Mouse (Mus musculus) hindbrain, embryonic 11.5 days (tissue): ENCODE results near the gene Fndc9. TPM values are rescaled to one million over a fixed set of nuclear protein-coding genes. Genes with fewer than 3 reads are reported as not detected.
A peak's percentile ranks its signal among the peaks of the same experiment; 100 is the strongest.

Source experiments
- ATAC-seq: fragments of 200-750 bp; cut with Nextera tagmentation; 2 replicates; pipeline ENCODE4 v1.8.0; 2017; ENCODE audit warnings: mild to moderate bottlenecking, moderate TSS enrichment, moderate library complexity; ENCODE audit not compliant: low FRiP score
- DNase-seq: peaks from one replicate; pipeline ENCODE4 v3.0.0-alpha.2; 2015; ENCODE audit warnings: low spot score
- H3K27ac ChIP-seq: fragments of 300-500 bp; sonication (generic); 2 replicates; pipeline ENCODE4 v1.5.1; 2014; ENCODE audit warnings: mild to moderate bottlenecking, low read depth, low read length
- H3K27me3 ChIP-seq: fragments of 300-500 bp; sonication (generic); 2 replicates; pipeline ENCODE4 v1.6.1; 2014; ENCODE audit warnings: mild to moderate bottlenecking, low read length, moderate library complexity, mixed read lengths; ENCODE audit not compliant: control insufficient read depth, insufficient read depth
- H3K36me3 ChIP-seq: fragments of 300-500 bp; sonication (generic); 2 replicates; pipeline ENCODE4 v1.6.1; 2014; ENCODE audit warnings: mild to moderate bottlenecking, low read length, moderate library complexity, mixed read lengths; ENCODE audit not compliant: control insufficient read depth, insufficient read depth
- H3K4me1 ChIP-seq: fragments of 300-500 bp; sonication (generic); replicated peaks from 2 replicates; pipeline ENCODE4 v1.6.1; 2014; ENCODE audit warnings: low read length, mixed read lengths; ENCODE audit not compliant: control insufficient read depth, insufficient read depth
- H3K4me2 ChIP-seq: fragments of 300-500 bp; sonication (generic); replicated peaks from 2 replicates; pipeline ENCODE4 v1.6.1; 2014; ENCODE audit warnings: mild to moderate bottlenecking, low read depth, low read length
- H3K4me3 ChIP-seq: fragments of 300-500 bp; sonication (generic); 2 replicates; pipeline ENCODE4 v1.5.1; 2014; ENCODE audit warnings: low read depth, low read length
- H3K9ac ChIP-seq: fragments of 300-500 bp; sonication (generic); 2 replicates; pipeline ENCODE4 v1.6.1; 2014; ENCODE audit warnings: low read depth, low read length
- H3K9me3 ChIP-seq: fragments of 300-500 bp; sonication (generic); 2 replicates; pipeline ENCODE4 v1.6.1; 2016; ENCODE audit warnings: low read length; ENCODE audit not compliant: control insufficient read depth
- WGBS: fragments of 180-500 bp; shearing (Covaris S2); extraction: QIAGEN DNeasy Blood & Tissue Kit; methylation state at CpG from one replicate; pipeline ENCODE4 v1.1.7; 2014; 5-methylcytosine and 5-hydroxymethylcytosine counted together
- polyA plus RNA-seq: library from polyadenylated mRNA; unstranded; fragments of >200 nt; fragmentation: Nextera tagmentation; extraction: Ambion mirVana; gene quantifications from 2 replicates; pipeline ENCODE4 v1.2.1, GENCODE M21; 2014

Gene Fndc9
- polyA plus RNA-seq, 1 experiment from 2014 or later = 1.0 TPM

DNA sequence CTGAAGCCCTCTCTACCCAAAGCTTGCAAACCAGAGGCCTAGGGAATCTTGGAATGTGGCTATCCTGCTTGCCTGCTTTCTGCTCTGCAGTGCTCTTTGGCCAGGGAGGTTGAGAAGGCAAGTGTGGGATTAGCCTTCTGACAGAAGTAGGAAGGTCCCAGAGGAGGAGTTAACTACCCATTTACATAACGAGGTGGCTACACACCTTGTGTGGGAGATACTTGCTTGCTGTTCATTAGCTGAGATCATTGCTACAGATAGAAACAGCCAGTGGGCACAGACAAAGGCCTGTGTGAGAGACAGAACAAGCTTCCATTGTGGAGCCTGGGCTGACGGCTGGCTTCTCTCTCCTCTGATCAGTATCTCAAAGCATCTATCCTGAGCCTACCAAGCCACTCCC is 25.4 kb upstream of the Fndc9 start:
- Histone ChIP-seq H3K27me3 (no peaks in the 10 kb centered on the region), H3K4me2 (no peak overlapping the region), H3K4me3 (no peak overlapping the region), H3K9me3 (no peaks in the 10 kb centered on the region), H3K27ac (no peak overlapping the region), H3K9ac (no peak overlapping the region), H3K4me1 (no peaks in the 10 kb centered on the region), H3K36me3 (no peaks in the 10 kb centered on the region)
- DNase-seq (no peak), ATAC-seq (peak; percentile 14; the same call in 1 of the 2 replicates)
- 40% methylated on average over 2 of the region's 2 CpGs for WGBS

DNA sequence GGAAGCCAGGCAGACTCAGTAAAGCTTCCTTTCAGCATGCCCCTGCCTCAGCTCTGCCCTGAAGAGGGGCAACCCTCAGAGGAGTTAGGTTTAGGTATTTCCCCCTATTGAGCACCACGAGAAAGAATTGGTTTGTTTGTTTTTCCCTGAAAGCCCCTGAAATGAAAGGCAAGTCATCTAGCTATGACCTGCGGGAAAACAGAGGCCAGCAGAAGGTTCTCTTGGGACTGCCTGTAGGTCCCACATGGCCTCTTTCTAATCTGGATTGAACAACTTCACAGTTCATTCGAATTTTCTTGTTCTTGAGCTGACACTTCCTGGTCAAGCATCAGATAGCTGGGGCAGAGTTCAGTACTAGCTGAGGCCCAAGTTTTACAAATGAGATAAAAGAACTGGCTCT is 23.5 kb upstream of the Fndc9 start:
- Histone ChIP-seq H3K4me3 (no peak overlapping the region), H3K4me1 (no peaks in the 10 kb centered on the region), H3K27me3 (no peaks in the 10 kb centered on the region), H3K9me3 (no peaks in the 10 kb centered on the region), H3K9ac (no peak overlapping the region), H3K4me2 (no peak overlapping the region), H3K27ac (no peak overlapping the region), H3K36me3 (no peaks in the 10 kb centered on the region)
- 14% methylated on average over 3 of the region's 3 CpGs for WGBS
- ATAC-seq = no peak
- DNase-seq = no peak

DNA sequence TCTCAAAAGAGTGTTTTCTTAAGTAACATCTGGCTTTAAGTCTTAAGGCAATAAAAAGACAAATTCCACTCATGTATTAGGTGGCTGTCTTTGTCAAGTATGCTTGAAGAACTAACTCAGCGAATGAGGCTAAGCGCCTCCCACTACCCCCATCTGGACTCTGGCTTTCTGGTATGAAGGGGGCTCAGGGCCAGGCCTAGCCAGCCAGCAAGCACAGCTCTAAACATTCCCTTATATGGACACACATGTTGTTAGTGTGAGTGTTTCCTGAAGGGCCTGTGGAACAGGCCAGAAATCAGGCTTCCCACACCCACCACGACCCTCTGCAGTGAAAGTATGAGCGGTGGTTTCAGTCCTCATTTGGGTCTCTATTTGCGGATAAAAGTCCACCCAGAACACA is 21.5 kb upstream of the Fndc9 start:
- ATAC-seq (no peak), DNase-seq (no peak)
- Histone ChIP-seq H3K4me1 (peaks cover 2% of the 10 kb centered on the region), H3K27me3 (no peaks in the 10 kb centered on the region), H3K4me3 (no peak overlapping the region), H3K9ac (no peak overlapping the region), H3K36me3 (no peaks in the 10 kb centered on the region), H3K9me3 (no peaks in the 10 kb centered on the region), H3K27ac (0 out of 2 replicates have a peak overlapping the region, but pooled peaks have one; percentile 10), H3K4me2 (no peak overlapping the region)
- WGBS = 86% methylated on average over 5 of the region's 5 CpGs

DNA sequence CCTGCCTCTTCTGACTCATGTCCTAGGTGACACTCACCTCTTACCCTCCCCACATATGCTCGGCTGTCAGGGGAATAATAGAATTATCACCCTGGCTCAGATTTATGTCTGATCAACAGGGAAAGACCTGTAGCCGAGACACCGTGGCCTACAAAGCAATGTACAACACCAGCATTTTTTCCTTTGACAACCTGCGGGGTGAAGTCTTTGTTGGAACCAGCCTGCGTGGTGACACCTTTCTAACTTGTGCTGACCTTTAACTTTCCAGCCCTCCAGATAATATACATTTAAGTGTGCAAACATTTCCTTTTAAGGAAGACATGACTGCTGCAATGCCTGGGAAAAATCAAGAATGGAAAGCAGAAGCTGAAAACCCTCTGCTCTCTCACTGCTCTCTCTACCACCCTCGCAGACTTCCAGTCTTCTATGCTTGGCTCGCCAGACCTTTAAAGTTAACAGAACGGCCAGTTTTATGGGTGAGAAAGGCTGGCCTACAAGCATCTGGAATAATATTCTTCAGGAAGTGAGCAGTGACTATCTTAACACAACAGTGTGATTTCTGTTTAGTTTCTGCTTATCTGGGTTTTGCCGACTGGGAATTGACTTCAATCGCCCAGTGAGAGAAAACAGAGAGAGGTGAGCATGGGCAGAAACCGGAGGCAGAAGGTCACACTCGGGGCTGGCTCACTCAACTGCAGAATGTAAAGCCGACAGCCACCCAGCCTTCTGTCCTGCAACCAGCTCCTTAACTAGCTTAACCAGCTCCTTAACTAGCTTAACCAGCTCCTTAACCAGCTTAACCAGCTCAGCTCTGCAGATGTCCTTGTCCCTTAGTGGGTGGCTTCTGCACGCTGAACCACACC is 20.7 kb upstream of the Fndc9 start:
- no peak overlapping the region for H3K9ac ChIP-seq
- H3K27ac ChIP-seq = 0 out of 2 replicates have a peak overlapping the region, but pooled peaks have one; percentile 10
- peaks cover 2% of the 10 kb centered on the region for H3K4me1 ChIP-seq
- H3K36me3 ChIP-seq = no peaks in the 10 kb centered on the region
- H3K4me3 ChIP-seq = no peak overlapping the region
- H3K9me3 ChIP-seq = no peaks in the 10 kb centered on the region
- no peaks in the 10 kb centered on the region for H3K27me3 ChIP-seq
- DNase-seq = no peak
- no peak overlapping the region for H3K4me2 ChIP-seq
- 69% methylated on average over 14 of the region's 14 CpGs for WGBS
- no peak for ATAC-seq

DNA sequence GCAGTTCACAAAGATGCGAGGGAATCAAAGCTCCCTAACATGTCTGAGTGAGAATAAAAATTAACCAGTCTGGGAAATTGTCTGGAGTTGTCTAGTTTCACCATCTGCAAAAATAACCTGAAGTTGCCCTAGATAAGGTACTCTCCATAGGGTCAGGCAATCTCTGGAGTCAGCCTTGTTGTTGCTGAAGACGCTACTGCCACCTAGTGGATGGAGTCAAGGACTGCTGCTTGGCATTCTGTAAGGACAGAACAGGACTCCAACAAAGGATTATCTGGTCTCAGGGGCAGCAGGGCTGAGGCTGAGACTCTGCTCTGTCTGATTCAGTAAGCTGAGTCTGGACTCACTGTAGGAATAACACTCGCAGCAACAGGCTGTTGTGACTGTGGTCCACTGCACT is 20.0 kb upstream of the Fndc9 start:
- ATAC-seq (peak; percentile 56), DNase-seq (peak; percentile 90)
- Histone ChIP-seq H3K9me3 (no peaks in the 10 kb centered on the region), H3K27me3 (no peaks in the 10 kb centered on the region), H3K4me3 (no peak overlapping the region), H3K4me2 (no peak overlapping the region), H3K9ac (no peak overlapping the region), H3K27ac (no peak overlapping the region), H3K4me1 (peaks cover 2% of the 10 kb centered on the region), H3K36me3 (no peaks in the 10 kb centered on the region)
- WGBS = 25% methylated on average over 3 of the region's 3 CpGs

DNA sequence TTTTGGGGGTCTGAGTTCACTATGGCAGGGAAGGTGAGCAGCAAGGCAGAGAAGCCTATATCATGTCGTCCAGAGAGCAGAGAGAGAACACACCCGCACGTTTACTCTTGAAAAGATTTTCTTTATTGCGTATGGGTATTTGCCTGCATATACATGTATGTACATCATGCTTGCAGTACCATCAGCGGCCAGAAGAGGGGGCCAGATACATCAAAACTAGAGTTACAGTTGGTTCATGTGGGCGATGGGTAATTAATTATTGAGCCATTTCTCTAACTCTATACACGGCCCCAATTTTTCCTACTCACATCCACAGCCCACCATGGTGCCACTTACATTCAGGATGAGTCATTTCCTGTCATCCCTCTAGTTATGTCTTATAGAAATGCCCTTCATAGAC is 18.7 kb upstream of the Fndc9 start:
- DNase-seq (peak; percentile 47), ATAC-seq (no peak)
- 74% methylated on average over 7 of the region's 7 CpGs for WGBS
- no peak overlapping the region for H3K27ac ChIP-seq
- H3K9ac ChIP-seq = no peak overlapping the region
- H3K27me3 ChIP-seq = no peaks in the 10 kb centered on the region
- H3K4me1 ChIP-seq = peaks cover 2% of the 10 kb centered on the region
- H3K9me3 ChIP-seq = no peaks in the 10 kb centered on the region
- H3K4me3 ChIP-seq = no peak overlapping the region
- H3K36me3 ChIP-seq = no peaks in the 10 kb centered on the region
- H3K4me2 ChIP-seq = no peak overlapping the region

DNA sequence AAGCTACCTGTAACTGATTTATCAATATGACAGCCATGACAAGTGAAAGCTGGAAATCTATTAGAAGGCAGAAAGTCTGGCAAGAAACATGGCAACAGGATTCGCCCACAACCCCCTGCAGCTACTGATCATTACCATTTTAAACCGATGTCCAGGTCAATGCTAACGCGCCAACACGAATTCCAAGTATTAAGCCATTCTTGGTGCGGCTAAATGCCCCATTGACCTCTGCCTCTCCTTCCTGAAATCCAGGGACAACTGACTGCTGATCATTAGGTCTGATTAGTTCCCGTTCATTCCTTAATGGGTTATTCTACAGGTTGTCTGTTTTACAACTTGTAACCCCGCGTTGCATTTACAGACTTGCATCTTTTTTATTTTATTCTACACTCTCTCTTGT is 17.6 kb upstream of the Fndc9 start:
- Histone ChIP-seq H3K27ac (peak overlapping the region; percentile 53; the same call in 1 of the 2 replicates), H3K9me3 (no peaks in the 10 kb centered on the region), H3K4me2 (no peak overlapping the region), H3K4me1 (peaks cover 2% of the 10 kb centered on the region), H3K9ac (no peak overlapping the region), H3K27me3 (no peaks in the 10 kb centered on the region), H3K4me3 (no peak overlapping the region), H3K36me3 (no peaks in the 10 kb centered on the region)
- DNase-seq (no peak), ATAC-seq (no peak)
- WGBS = 81% methylated on average over 9 of the region's 9 CpGs

DNA sequence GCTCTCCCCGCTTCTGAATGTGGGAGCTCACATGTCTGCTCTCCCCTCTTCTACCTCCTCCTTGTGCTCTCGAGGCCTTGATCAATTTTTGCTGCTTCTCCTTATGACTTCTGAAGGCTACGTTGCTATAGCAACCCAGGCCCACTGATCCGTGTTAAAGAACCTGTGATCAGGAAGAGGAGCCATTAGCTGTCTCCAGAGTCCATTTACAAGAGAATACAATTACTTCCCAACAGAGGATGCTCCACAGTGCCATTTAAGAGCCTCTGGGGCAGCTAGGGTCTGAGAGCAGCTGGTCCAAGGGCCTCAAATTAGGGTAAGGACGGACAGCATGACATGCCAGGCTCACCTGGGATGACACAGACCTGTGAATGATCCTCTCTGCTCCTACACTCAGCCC is 16.7 kb upstream of the Fndc9 start:
- Histone ChIP-seq H3K4me3 (no peak overlapping the region), H3K9ac (no peak overlapping the region), H3K4me1 (peaks cover 2% of the 10 kb centered on the region), H3K4me2 (no peak overlapping the region), H3K27ac (peak overlapping the region; percentile 53), H3K9me3 (no peaks in the 10 kb centered on the region), H3K27me3 (no peaks in the 10 kb centered on the region), H3K36me3 (no peaks in the 10 kb centered on the region)
- WGBS = 23% methylated on average over 5 of the region's 5 CpGs
- DNase-seq (peak; percentile 48), ATAC-seq (peak; percentile 77)

DNA sequence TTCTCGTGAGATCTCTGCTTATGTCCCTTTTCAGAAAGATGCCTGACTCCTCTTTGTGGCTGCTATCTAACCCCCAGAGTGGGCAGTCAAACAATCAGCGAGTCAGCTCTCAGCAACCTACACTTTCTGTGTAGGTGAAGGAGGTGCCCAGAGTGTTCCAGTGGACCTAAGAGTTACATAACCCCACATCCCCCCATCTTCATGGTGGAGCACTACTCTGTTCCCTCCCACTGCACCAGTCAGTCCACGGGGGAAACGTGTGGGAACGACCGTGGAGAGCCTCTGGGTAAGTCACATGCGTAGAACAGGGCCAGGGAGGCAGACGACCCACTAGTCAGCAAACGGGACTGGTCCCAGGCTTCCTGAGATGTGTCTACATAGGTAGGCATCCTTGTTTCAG is 16.0 kb upstream of the Fndc9 start:
- Histone ChIP-seq H3K4me2 (no peak overlapping the region), H3K27me3 (no peaks in the 10 kb centered on the region), H3K36me3 (no peaks in the 10 kb centered on the region), H3K4me1 (peaks cover 2% of the 10 kb centered on the region), H3K27ac (peak overlapping the region; percentile 53), H3K9me3 (no peaks in the 10 kb centered on the region), H3K4me3 (no peak overlapping the region), H3K9ac (no peak overlapping the region)
- WGBS = 73% methylated on average over 9 of the region's 9 CpGs
- no peak for DNase-seq
- no peak for ATAC-seq
